Mouse (Mus musculus) kidney, adult 8-10 months (tissue): Measurements from ENCODE around the gene Lyzl4.
"Not testable (repeated sequence)": the region's sequence is repeated elsewhere in the genome, so short reads cannot be mapped to it uniquely, and the experiment has no call there.

Source experiments
- DNase-seq, 2 experiments: peaks; one replicate each; pipeline ENCODE4 v3.0.0; 2022

Gene Lyzl4

GRCm38 (mm10) chr9:121599551-121599950 lies 42.3 kb downstream of the Lyzl4 start:
- DNase-seq, result peak; percentile 38 to 43

DNA sequence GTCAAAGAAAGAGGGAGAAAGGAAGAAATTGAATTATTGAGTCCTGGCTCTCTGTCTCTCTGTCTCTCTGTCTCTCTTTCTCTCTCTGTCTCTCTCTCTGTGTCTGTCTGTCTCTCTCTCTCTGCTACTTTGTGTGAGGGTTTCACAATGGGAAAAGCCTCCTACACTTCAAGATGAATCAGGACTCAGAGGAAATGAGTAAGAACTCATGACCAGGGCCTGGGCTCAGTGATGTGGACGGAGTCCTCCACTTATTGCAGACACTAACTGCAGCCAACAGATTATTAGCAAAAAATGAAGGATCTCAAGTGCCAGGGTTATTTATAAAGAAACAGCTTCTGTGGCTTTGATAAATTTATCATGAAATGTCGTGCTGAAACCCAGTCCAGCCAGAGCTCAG lies 43.8 kb downstream of the Lyzl4 start:
- DNase-seq, result no peak

DNA sequence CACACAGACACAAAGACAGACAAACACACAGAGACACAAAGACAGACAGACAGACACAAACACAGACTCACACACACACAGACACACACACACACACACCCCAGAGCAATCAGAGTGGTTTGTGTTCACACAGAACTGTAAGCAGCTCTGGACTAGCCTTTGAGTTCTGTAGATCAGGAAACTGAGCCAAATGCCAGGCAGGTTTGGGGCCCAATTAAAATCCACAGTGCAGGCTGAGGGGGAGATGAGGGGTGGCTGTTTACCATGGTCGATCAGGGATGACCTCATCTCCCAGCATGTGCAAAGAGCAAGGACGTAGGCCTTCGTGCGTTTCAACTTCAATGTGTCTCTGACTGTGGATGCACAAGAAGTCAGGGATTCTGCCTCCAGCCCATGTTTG lies 47.1 kb downstream of the Lyzl4 start:
- no peak for DNase-seq

- not testable (repeated sequence) for DNase-seq
These were observed 48.1 kb downstream of the Lyzl4 start for GRCm38 (mm10) chr9:121593768-121594167.

DNA sequence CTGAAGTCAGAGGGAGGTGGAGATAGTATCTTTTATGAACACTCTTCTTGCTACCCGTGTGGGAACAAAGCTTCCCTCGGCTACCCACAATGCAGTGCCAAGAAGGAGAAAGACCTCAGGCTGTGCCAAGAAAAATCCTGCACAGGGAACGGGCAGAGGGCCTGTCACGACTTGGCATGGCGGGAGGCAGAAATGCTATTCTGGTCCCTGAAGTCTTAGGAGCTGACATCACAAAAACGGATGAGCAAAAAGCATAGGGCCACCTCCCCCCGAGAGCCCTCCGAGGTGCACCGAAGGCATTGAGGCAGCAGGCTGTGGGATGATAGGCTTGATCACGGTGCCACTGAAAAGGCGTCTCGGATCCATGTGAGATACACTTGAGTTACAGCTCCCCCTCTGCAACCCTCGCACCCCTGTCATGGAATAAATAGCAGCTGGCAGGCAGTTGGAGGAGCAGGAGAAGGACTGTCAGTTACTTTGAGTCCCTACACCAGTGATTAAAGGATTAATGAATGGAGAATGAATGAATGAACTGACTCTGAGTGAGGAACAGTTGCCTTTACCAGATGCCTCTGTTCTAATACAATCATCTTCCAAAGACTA lies 48.8 kb downstream of the Lyzl4 start:
- DNase-seq, result no peak

DNA sequence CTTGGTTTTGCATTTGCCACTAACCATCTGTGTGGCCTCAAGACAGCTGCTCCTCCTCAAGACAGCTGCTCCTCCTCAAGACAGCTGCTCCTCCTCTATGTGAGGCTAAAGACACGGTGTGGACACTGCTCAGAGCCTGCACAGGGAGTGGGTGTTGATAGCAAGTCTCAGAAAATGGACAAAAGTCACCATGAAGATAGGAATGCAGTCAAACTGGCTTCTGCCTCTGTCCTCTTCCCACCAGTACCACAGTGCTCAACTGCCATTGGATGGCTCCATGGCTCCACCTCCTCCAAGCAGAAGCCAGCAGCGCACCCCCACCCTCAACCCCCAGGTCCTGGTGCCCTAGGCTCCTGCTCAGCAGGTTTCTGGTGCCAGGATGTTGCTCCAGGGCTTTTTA lies 52.4 kb downstream of the Lyzl4 start:
- DNase-seq, result no peak

GRCm38 (mm10) chr9:121574380-121574779 lies 67.5 kb downstream of the Lyzl4 start:
- no peak for DNase-seq

- DNase-seq, result no peak
These were observed 73.4 kb downstream of the Lyzl4 start for GRCm38 (mm10) chr9:121568451-121568850.

DNA sequence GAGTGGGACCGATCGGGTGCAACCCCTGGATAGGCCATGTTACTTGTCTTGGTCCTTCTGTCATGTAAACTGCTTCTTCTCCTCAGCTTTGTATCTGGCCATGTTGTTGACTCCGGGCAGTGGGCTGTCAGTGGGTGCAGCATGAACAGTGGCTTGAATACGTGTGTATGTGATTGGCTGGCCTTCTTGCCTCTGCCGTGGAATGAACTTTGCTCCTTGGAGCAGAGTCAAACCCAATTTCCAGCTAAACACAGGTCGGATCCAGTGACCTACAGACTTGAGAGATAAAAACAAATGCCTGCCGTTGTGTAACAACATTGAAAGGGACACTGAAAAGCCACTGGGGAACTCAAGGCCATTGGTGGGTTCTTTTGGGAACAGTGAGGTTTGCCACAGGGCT lies 75.5 kb downstream of the Lyzl4 start:
- peak; percentile 52 to 57 for DNase-seq

GRCm38 (mm10) chr9:121563276-121563675 lies 78.6 kb downstream of the Lyzl4 start:
- DNase-seq, result no peak

- DNase-seq, result no peak
These were observed 81.4 kb downstream of the Lyzl4 start for GRCm38 (mm10) chr9:121560515-121560914.

GRCm38 (mm10) chr9:121558167-121558566 lies 83.7 kb downstream of the Lyzl4 start:
- no peak for DNase-seq

DNA sequence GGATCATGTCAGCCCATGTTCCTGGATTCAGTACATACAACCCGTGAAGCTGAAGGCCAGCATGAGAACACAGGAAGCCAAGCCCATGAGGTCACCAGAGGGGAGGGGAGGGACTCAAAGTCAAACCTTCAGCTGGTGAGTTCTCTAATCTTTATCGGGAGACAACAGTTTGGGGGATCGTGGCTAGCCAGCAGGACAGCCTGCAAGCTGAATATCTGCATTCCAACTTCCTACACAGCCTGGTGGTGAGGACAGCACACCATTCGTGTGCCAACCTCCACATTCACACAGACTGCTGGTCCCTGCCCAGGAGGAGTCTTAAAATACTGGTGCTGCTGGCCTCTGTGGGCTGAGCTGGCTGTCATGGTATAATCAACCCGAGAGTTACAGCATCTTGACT lies 85.0 kb downstream of the Lyzl4 start:
- no peak for DNase-seq

DNA sequence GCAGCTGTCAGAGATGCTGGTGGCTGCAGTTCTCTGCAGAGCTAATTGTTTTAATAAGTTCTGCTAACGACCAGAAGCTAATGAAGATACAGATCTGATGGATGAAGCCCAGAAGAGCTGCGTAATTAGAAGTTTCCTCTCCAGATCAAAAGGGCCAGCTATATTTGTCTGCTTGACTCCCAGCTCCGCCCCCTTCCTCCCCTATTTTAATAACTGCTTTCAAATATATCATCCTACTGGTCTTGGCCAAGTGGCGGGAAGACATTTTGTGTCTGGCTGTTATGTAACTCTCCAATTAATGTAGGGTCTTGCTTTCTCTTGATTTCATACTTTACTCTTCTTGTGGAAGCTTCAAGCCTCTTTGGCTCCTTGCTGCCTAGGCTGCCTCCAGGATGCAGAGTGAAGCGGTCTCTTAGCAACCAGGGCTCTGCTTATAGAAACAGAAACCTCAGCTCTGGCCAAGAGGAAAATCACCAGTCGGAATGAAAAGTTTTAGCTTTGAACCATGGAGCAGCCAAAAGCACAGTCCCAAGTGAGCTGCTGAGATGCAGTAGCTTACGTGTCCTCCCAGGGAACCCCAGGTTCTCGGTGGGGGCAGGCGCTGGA lies 86.4 kb downstream of the Lyzl4 start:
- peak in 1 of 2 experiments; percentile 27 for DNase-seq

DNA sequence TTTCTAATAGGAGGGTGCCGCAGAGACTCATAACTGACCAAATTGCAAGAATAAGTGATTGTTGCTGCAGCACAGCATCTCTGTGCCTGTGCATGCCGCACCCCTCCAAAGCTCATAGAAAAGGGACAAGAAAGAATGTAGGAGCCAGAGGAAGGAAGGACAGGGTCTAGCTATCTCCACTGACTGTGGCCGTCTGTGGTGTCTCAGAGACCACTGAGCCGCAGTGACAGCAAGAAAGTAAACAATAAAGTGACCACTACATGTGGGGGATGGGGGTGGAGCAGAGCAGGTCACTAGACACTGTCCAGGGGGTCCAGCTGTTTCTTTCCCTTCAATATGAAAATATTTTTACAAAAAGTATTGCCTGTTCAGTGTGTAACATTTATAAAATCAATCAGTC lies 88.3 kb downstream of the Lyzl4 start:
- DNase-seq, result no peak

GRCm38 (mm10) chr9:121550327-121550771 lies 91.5 kb downstream of the Lyzl4 start:
- no peak for DNase-seq

DNA sequence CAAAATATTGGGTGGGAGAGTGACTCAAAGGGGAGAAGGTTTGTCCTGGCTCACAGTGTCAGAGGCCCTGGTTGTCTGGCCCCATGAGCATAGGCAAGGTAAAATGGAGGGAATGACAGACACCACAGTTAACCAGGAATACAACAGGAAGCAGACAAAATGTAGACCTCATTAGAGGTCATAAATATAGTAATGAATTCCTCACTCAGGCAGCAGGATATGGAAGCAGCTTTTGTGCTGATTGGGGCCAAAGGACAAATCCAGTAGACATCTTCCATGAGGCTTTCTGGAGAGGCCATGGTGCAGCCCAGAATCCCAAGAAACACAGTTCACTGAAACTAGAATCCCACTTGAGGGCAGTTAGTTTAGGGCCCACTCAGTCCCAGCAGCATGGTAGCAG lies 92.5 kb downstream of the Lyzl4 start:
- DNase-seq, result no peak

DNA sequence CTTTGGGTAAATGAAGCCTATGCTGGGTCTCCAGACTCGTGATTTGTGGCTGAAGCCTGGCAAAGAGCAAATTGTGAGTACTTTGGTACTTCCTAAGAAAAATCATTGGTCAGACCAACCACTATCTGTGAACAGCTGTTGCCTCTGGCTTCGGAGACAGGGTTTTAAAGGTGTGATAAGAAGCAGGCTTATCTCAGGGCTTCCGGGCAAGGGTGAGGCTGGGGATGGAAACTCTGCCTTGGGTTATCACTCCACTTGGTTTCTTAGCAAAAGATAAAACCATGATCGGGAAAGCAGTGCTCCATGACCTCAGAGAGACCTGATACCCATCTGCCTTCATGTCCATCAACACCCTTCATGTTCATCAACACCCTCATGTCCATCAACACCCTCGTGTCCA lies 92.9 kb downstream of the Lyzl4 start:
- DNase-seq, result no peak

GRCm38 (mm10) chr9:121547431-121547830 lies 94.5 kb downstream of the Lyzl4 start:
- no peak for DNase-seq

GRCm38 (mm10) chr9:121541530-121541929 lies 100.4 kb downstream of the Lyzl4 start:
- DNase-seq, result no peak

DNA sequence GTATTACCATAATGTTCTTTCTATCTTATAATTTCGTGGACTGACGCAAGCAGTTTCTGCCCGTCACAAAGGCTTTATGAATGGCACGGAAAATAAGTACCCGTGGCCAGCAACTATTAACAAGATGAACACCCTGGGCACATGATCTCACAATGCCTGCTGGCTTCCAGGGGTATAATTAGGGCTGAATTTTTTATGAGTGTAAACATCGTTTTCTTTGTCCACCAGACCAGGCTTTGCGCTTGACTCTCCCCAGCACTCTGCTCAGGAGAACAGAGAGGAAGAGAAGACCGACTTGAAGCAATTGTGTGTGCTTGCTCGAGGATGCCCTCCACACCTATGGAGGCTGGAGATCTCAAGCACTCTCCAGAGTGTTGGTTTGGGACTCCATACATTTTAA lies 109.3 kb downstream of the Lyzl4 start:
- no peak for DNase-seq

- no peak for DNase-seq
These were observed 113.1 kb downstream of the Lyzl4 start for GRCm38 (mm10) chr9:121528605-121529357.
